Mouse (Mus musculus) liver, embryonic 11.5 days (tissue): ENCODE measurements at regions not wholly inside any gene's neighbourhood (a gene's known extent, or its start where the extent isn't known, plus 50 kb on each side); places are given as distances from the start of the nearest gene placed in this dataset.

Source experiments
- ATAC-seq: fragments of 200-750 bp; cut with Nextera tagmentation; replicated peaks from 2 replicates; pipeline ENCODE4 v1.8.0; 2017; ENCODE audit warnings: moderate number of reproducible peaks, mild to moderate bottlenecking, moderate TSS enrichment, moderate library complexity; ENCODE audit not compliant: low FRiP score
- DNase-seq: peaks from one replicate; pipeline ENCODE4 v3.0.0-alpha.2; 2017; ENCODE audit warnings: low spot score
- H3K27ac ChIP-seq: fragments of 300-500 bp; sonication (generic); 2 replicates; pipeline ENCODE4 v1.5.1; 2014; ENCODE audit warnings: mild to moderate bottlenecking, low read depth, low read length, control low read depth
- H3K27me3 ChIP-seq: fragments of 300-500 bp; sonication (generic); replicated peaks from 2 replicates; pipeline ENCODE4 v1.6.1; 2014; ENCODE audit warnings: low read length, mixed read lengths; ENCODE audit not compliant: control insufficient read depth, insufficient read depth
- H3K36me3 ChIP-seq: fragments of 300-500 bp; sonication (generic); 2 replicates; pipeline ENCODE4 v1.6.1; 2014; ENCODE audit warnings: mild to moderate bottlenecking, low read length, moderate library complexity, mixed read lengths; ENCODE audit not compliant: control insufficient read depth, insufficient read depth
- H3K4me1 ChIP-seq: fragments of 300-500 bp; sonication (generic); replicated peaks from 2 replicates; pipeline ENCODE4 v1.6.1; 2014; ENCODE audit warnings: low read length, mixed read lengths; ENCODE audit not compliant: control insufficient read depth, insufficient read depth
- H3K4me2 ChIP-seq: fragments of 300-500 bp; sonication (generic); 2 replicates; pipeline ENCODE4 v1.6.1; 2014; ENCODE audit warnings: mild to moderate bottlenecking, control low read depth, moderate library complexity
- H3K4me3 ChIP-seq: fragments of 300-500 bp; sonication (generic); 2 replicates; pipeline ENCODE4 v1.5.1; 2014; ENCODE audit warnings: low read depth, low read length, control low read depth
- H3K9ac ChIP-seq: fragments of 300-500 bp; sonication (generic); 2 replicates; pipeline ENCODE4 v1.6.1; 2014; ENCODE audit warnings: low read depth, low read length, control low read depth
- H3K9me3 ChIP-seq: fragments of 300-500 bp; sonication (generic); 2 replicates; pipeline ENCODE4 v1.6.1; 2016; ENCODE audit warnings: low read length, inconsistent platforms, mixed read lengths; ENCODE audit not compliant: control insufficient read depth
- WGBS: fragments of 180-500 bp; shearing (Covaris S2); extraction: QIAGEN DNeasy Blood & Tissue Kit; methylation state at CpG from one replicate; pipeline ENCODE4 v1.1.7; 2014; 5-methylcytosine and 5-hydroxymethylcytosine counted together

DNA sequence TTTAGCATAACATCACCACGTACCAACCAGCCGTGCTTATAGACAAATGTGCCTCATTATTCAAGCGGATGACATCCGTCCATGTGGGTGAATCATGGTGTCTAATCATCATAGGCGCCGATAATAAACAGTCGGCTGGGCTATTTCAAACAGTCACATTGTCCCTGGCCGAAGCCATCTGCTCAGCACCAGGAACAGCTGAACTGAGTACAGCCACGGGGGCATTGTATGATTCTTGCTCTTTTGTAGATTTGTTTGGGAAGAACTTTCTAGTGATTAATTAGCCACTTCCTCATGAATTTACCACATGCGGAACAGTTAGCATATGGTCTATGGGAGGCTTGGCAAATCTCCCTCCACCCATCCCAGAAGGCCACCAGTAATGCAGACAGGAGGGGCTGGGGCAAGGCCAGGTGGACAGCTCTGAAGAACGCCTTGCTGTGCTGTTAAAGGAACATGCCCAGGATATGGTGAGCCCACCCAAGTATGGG, 116.4 kb upstream of the Cops8 start:
- no peaks in the 10 kb centered on the region for H3K27me3 ChIP-seq
- ATAC-seq = no peak
- DNase-seq = no peak

DNA sequence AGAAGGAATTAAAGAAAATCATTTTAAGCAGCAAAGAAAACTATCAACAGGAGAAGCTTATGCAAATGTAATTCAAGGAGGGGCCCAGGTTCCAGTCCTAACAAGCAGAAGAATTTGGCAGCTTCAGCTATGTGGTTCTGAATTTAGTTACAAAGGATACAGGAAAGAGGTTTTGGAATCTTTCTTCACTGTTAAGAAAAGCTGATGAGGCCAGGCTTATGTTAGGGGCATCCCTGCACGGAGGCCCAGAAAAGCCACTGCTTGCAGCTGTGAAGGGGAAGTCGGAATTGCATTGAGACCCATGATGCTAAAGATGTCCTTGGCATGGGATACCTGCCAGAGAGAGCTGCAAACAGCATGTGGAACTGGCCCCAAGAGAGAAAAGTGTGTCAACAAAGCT, 114.9 kb upstream of the Cops8 start:
- WGBS = 83% methylated on average over 2 of the region's 2 CpGs
- Histone ChIP-seq H3K27ac (no peak overlapping the region), H3K27me3 (no peaks in the 10 kb centered on the region), H3K4me1 (no peaks in the 10 kb centered on the region), H3K4me2 (no peak overlapping the region), H3K36me3 (no peaks in the 10 kb centered on the region), H3K9ac (no peak overlapping the region), H3K9me3 (no peaks in the 10 kb centered on the region), H3K4me3 (no peak overlapping the region)
- no peak for DNase-seq
- no peak for ATAC-seq

More for the DNA sequence above, 116.4 kb upstream of the Cops8 start:
- no peaks in the 10 kb centered on the region for H3K36me3 ChIP-seq
- H3K27ac ChIP-seq = no peak overlapping the region
- H3K4me2 ChIP-seq = no peak overlapping the region
- H3K4me1 ChIP-seq = no peaks in the 10 kb centered on the region
- no peak overlapping the region for H3K9ac ChIP-seq
- H3K4me3 ChIP-seq = no peak overlapping the region
- no peaks in the 10 kb centered on the region for H3K9me3 ChIP-seq
- WGBS = 60% methylated on average over 11 of the region's 11 CpGs

DNA sequence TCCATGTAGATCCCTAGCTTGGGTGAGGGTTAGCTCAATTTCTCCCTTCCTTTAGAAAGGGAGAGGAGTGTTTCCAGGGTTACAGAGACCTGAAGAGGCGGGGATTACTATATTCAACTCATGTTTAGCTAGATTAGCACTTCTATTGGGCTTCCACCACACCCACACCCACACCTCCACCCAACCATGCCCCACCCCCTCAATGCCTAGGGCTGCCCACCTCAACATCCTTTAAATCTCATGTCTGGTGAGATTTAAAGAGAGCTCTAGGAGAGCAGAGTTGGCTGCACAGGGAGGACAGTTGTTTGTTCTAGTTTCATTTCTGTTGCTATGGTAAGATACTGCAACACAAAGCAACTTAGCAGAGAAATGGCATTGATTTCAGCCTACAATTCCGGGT, 113.8 kb upstream of the Cops8 start:
- Histone ChIP-seq H3K4me1 (no peaks in the 10 kb centered on the region), H3K4me2 (no peak overlapping the region), H3K27me3 (no peaks in the 10 kb centered on the region), H3K27ac (no peak overlapping the region; the same call in 1 of the 2 replicates), H3K4me3 (no peak overlapping the region), H3K9ac (no peak overlapping the region), H3K36me3 (no peaks in the 10 kb centered on the region), H3K9me3 (no peaks in the 10 kb centered on the region)
- no peak for ATAC-seq
- DNase-seq = no peak
- WGBS = 78% methylated on average over 2 of the region's 2 CpGs

DNA sequence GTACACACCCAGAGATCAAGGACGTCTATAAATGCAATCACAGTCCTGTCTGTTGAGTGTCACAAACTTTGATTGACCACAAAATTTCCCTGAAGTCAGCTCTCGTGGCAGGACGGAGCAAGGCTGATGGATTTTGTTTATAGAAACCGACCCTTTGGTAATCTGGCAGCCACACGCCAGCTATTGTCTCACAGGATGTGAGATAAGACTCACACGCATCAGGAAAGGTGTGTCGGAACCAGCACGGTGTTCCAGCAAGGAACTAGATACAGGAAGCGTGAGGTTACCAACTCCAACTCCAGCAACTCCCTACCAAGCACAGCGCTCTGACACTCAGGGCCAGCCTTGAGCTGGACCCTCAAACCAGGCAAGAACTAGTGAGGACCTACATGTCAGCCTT, 112.4 kb upstream of the Cops8 start:
- no peaks in the 10 kb centered on the region for H3K4me1 ChIP-seq
- 35% methylated on average over 10 of the region's 10 CpGs for WGBS
- DNase-seq = no peak
- no peaks in the 10 kb centered on the region for H3K36me3 ChIP-seq
- no peaks in the 10 kb centered on the region for H3K27me3 ChIP-seq
- no peak overlapping the region for H3K9ac ChIP-seq
- no peaks in the 10 kb centered on the region for H3K9me3 ChIP-seq
- H3K27ac ChIP-seq = no peak overlapping the region
- H3K4me2 ChIP-seq = no peak overlapping the region
- H3K4me3 ChIP-seq = no peak overlapping the region
- ATAC-seq = no peak

DNA sequence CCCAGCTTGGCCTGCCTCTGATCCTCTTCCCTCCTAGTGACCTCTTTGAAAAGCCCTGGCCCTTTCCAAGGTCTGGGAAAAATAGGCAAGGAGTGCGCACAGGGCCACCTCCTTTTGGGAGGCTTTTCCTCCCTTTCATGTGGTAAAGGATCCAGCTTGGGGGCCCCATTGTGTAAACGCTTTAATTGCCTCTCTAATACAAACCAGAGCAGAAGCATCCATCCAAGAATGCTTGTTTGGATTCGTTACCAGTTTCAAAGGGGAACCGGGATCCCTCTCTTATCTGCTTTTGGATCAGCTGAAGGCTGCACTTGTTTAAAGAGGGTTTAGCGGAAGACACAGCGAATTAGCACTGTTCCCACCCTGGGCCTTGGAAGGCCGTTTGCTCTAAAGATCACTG, 109.3 kb upstream of the Cops8 start:
- ATAC-seq = no peak
- DNase-seq = no peak
- H3K9ac ChIP-seq = no peak overlapping the region
- no peak overlapping the region for H3K27ac ChIP-seq
- H3K4me2 ChIP-seq = no peak overlapping the region
- no peaks in the 10 kb centered on the region for H3K27me3 ChIP-seq
- H3K9me3 ChIP-seq = no peaks in the 10 kb centered on the region
- H3K36me3 ChIP-seq = no peaks in the 10 kb centered on the region
- 29% methylated on average over 7 of the region's 7 CpGs for WGBS
- H3K4me3 ChIP-seq = no peak overlapping the region
- no peaks in the 10 kb centered on the region for H3K4me1 ChIP-seq

DNA sequence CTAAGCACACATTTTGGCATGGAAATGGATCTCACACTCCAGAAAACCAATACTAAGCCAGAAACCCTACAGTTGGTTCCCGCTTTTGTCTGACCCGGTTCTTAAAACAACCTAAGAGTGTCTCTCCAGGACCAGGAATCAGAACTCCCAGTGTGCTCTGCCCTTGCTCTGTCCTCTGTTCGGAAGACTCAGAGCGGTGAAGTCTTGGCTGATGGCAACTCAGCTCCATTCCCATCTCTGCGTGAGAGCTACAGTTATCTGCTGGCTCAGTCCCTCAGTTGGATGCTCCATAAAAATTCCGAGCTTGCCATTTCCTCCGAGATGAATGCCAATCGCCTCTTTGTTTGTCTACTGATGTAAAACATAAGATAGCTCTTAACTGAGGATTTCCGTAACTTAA, 107.6 kb upstream of the Cops8 start:
- no peak for ATAC-seq
- Histone ChIP-seq H3K4me2 (no peak overlapping the region), H3K27ac (no peak overlapping the region), H3K4me3 (no peak overlapping the region), H3K9me3 (no peaks in the 10 kb centered on the region), H3K27me3 (no peaks in the 10 kb centered on the region), H3K4me1 (no peaks in the 10 kb centered on the region), H3K36me3 (no peaks in the 10 kb centered on the region), H3K9ac (no peak overlapping the region)
- no peak for DNase-seq
- 82% methylated on average over 9 of the region's 9 CpGs for WGBS

DNA sequence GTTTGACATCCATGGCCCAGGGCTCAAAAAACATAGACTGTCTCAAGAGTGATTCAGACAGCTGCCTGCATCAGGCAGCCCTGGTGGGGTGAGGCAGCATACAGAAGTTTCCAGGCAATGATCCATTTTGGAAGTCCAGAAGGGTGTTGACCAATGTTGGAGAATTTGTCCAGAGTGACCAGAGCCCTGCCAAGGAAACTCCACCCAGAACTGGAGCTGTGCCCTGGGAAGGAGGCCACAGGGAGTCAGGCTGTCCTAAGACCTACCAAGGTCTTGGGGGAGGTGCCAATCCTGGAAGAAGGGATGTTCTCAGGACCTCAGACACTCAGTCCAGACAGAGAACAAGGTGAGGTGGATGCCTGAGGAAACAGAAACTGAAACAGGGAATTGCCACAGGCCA, 105.2 kb upstream of the Cops8 start:
- H3K27ac ChIP-seq = no peak overlapping the region
- no peak for DNase-seq
- H3K4me1 ChIP-seq = no peaks in the 10 kb centered on the region
- H3K9ac ChIP-seq = no peak overlapping the region
- no peaks in the 10 kb centered on the region for H3K27me3 ChIP-seq
- no peak for ATAC-seq
- no peak overlapping the region for H3K4me3 ChIP-seq
- H3K36me3 ChIP-seq = no peaks in the 10 kb centered on the region
- no peaks in the 10 kb centered on the region for H3K9me3 ChIP-seq
- no peak overlapping the region for H3K4me2 ChIP-seq

DNA sequence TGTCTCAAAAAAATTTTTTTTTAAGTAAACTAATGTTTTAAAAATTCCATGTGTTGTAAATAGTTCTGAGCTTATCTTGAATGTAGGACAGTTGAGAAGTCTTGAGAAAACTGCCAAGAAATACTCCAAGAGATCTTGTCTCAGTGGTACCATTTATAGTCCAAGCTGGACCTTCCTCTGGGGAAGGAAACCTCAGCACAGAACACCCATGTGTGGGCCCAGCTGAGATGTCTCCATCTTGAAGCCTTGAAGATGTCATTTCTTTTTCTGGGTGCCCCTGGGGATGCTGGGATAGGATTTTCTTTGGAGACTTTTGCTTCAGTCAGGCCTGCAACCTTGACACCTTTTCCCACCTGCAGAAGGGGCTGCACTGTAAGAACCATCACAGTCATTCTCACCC, 101.4 kb upstream of the Cops8 start:
- Histone ChIP-seq H3K27ac (no peak overlapping the region), H3K9ac (no peak overlapping the region), H3K4me2 (no peak overlapping the region), H3K36me3 (no peaks in the 10 kb centered on the region), H3K27me3 (no peaks in the 10 kb centered on the region), H3K4me3 (no peak overlapping the region), H3K9me3 (no peaks in the 10 kb centered on the region), H3K4me1 (peaks cover 10% of the 10 kb centered on the region)
- no peak for DNase-seq
- ATAC-seq = no peak

DNA sequence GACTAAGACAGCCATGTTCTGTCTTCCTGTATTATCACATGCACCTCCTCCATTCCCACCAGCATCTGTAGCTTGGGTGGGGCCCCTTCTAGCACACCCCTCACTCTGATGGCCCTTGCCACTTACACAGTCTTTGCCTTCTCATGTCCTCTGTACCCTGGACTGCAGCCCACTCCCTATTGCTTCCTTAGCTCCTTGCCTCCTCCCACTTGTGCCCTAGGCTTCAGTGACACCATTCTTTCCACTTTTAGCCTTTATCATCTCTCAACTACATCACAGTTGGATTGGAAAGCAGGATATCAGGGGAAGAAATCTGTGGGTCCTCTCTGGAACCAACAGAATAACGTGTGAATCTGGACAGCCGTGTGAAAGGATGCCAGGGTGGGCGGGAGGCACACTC, 100.4 kb upstream of the Cops8 start:
- H3K36me3 ChIP-seq = no peaks in the 10 kb centered on the region
- H3K9ac ChIP-seq = no peak overlapping the region
- no peak overlapping the region for H3K4me2 ChIP-seq
- no peak overlapping the region for H3K4me3 ChIP-seq
- H3K9me3 ChIP-seq = no peaks in the 10 kb centered on the region
- ATAC-seq = no peak
- H3K27me3 ChIP-seq = no peaks in the 10 kb centered on the region
- peaks cover 10% of the 10 kb centered on the region for H3K4me1 ChIP-seq
- 86% methylated on average over 3 of the region's 3 CpGs for WGBS
- DNase-seq = no peak
- H3K27ac ChIP-seq = no peak overlapping the region
